Mouse (Mus musculus) c-Kit-positive CD71-positive TER-119-positive erythroid progenitor cells, embryonic 14.5 days (primary cell): ENCODE measurements around the gene Nfix.
"Not testable (repeated sequence)": the region's sequence is repeated elsewhere in the genome, so short reads cannot be mapped to it uniquely, and the experiment has no call there.

Source experiments
- DNase-seq: peaks from one replicate; pipeline ENCODE4 v3.0.0-alpha.2; 2013; ENCODE audit warnings: low spot score

Nfix gene

GRCm38 (mm10) chr8:84698929-84699401 lies 101.2 kb downstream of the Nfix start:
- no peak for DNase-seq

- no peak for DNase-seq
These were observed 101.9 kb downstream of the Nfix start for GRCm38 (mm10) chr8:84698288-84698687.

- DNase-seq = peak; percentile 50
These were observed 102.7 kb downstream of the Nfix start for GRCm38 (mm10) chr8:84697166-84698130.

GRCm38 (mm10) chr8:84695140-84695539 lies 105.0 kb downstream of the Nfix start:
- DNase-seq = no peak

GRCm38 (mm10) chr8:84693332-84693731 lies 106.8 kb downstream of the Nfix start:
- DNase-seq = no peak

GRCm38 (mm10) chr8:84689091-84689915 lies 110.8 kb downstream of the Nfix start:
- DNase-seq = peak; percentile 88

GRCm38 (mm10) chr8:84687705-84688100 lies 112.4 kb downstream of the Nfix start, which contains the start of gene Nacc1:
Nacc1 (minus strand) TSS chr8:84687862.
- DNase-seq = peak; percentile 82

GRCm38 (mm10) chr8:84687003-84687704 lies 113.0 kb downstream of the Nfix start:
- peak; percentile 40 for DNase-seq

- DNase-seq = peak; percentile 77
These were observed 113.7 kb downstream of the Nfix start, which contains the start of gene Trmt1 for GRCm38 (mm10) chr8:84686191-84687002. Trmt1 (plus strand) TSS chr8:84686307.

GRCm38 (mm10) chr8:84684537-84684936 lies 115.6 kb downstream of the Nfix start:
- no peak for DNase-seq

GRCm38 (mm10) chr8:84682257-84682656 lies 117.9 kb downstream of the Nfix start:
- DNase-seq = no peak

- no peak for DNase-seq
These were observed 118.7 kb downstream of the Nfix start for GRCm38 (mm10) chr8:84681476-84681875.

- DNase-seq = no peak
These were observed 122.8 kb downstream of the Nfix start for GRCm38 (mm10) chr8:84677305-84677704.

- DNase-seq = not testable (repeated sequence)
These were observed 129.7 kb downstream of the Nfix start for GRCm38 (mm10) chr8:84670295-84671006.

- no peak for DNase-seq
These were observed 131.2 kb downstream of the Nfix start for GRCm38 (mm10) chr8:84668731-84669485.

- no peak for DNase-seq
These were observed 132.1 kb downstream of the Nfix start for GRCm38 (mm10) chr8:84668081-84668480.

- no peak for DNase-seq
These were observed 134.7 kb downstream of the Nfix start for GRCm38 (mm10) chr8:84665385-84665893.

- peak; percentile 75 for DNase-seq
These were observed 135.4 kb downstream of the Nfix start for GRCm38 (mm10) chr8:84664566-84665384.
